Mouse (Mus musculus) thymus, adult 2 months (tissue): ENCODE data around the gene Vwc2l. TPM values are rescaled to one million over a fixed set of nuclear protein-coding genes. Genes with fewer than 3 reads are reported as not detected.

Experiments used
- DNase-seq: peaks from one replicate; pipeline ENCODE4 v3.0.0; 2021
- H3K27ac ChIP-seq: fragments of 200-500 bp; 2 replicates; pipeline ENCODE4 v1.5.1; 2012; ENCODE audit warnings: low read length, control low read depth; ENCODE audit not compliant: control insufficient read depth, insufficient read depth
- H3K27me3 ChIP-seq: fragments of 200-500 bp; 2 replicates; pipeline ENCODE4 v1.6.1; 2012; ENCODE audit warnings: mild to moderate bottlenecking, low read length, moderate library complexity, mixed read lengths; ENCODE audit not compliant: control insufficient read depth, insufficient read depth
- H3K36me3 ChIP-seq: fragments of 200-500 bp; 2 replicates; pipeline ENCODE4 v1.6.1; 2012; ENCODE audit warnings: mild to moderate bottlenecking, low read length, moderate library complexity; ENCODE audit not compliant: control insufficient read depth, insufficient read depth
- H3K4me1 ChIP-seq: fragments of 200-500 bp; replicated peaks from 2 replicates; pipeline ENCODE4 v1.6.1; 2012; ENCODE audit warnings: low read length; ENCODE audit not compliant: control insufficient read depth, insufficient read depth
- H3K4me3 ChIP-seq: fragments of 200-500 bp; 2 replicates; pipeline ENCODE4 v1.5.1; 2012; ENCODE audit warnings: mild to moderate bottlenecking, low read length, control low read depth, moderate library complexity; ENCODE audit not compliant: control insufficient read depth, insufficient read depth
- CTCF ChIP-seq: fragments of 200-500 bp; IDR thresholded peaks from 2 replicates; pipeline ENCODE4 v1.5.1; 2012; ENCODE audit warnings: mild to moderate bottlenecking, control low read depth, low read length, moderate library complexity, borderline replicate concordance; ENCODE audit not compliant: control insufficient read depth, poor library complexity, insufficient read depth; ENCODE audit errors: extremely low read depth
- POLR2A ChIP-seq: fragments of 200-500 bp; IDR thresholded peaks from 2 replicates; pipeline ENCODE4 v1.6.1; 2012; ENCODE audit warnings: mild to moderate bottlenecking, low read length, control low read depth, moderate library complexity; ENCODE audit not compliant: control insufficient read depth, poor library complexity, insufficient read depth; ENCODE audit errors: extremely low read depth
- WGBS: fragments of 180-500 bp; shearing (Covaris S2); methylation state at CpG from one replicate; pipeline ENCODE4 v1.1.7; 2018; 5-methylcytosine and 5-hydroxymethylcytosine counted together
- polyA plus RNA-seq: library from polyadenylated mRNA; depleted of rRNA; stranded (reverse); fragments of >200 nt; gene quantifications from 2 replicates; pipeline ENCODE4 v1.2.3, GENCODE M21; 2012

The Vwc2l gene
- polyA plus RNA-seq, 1 experiment = not detected

DNA sequence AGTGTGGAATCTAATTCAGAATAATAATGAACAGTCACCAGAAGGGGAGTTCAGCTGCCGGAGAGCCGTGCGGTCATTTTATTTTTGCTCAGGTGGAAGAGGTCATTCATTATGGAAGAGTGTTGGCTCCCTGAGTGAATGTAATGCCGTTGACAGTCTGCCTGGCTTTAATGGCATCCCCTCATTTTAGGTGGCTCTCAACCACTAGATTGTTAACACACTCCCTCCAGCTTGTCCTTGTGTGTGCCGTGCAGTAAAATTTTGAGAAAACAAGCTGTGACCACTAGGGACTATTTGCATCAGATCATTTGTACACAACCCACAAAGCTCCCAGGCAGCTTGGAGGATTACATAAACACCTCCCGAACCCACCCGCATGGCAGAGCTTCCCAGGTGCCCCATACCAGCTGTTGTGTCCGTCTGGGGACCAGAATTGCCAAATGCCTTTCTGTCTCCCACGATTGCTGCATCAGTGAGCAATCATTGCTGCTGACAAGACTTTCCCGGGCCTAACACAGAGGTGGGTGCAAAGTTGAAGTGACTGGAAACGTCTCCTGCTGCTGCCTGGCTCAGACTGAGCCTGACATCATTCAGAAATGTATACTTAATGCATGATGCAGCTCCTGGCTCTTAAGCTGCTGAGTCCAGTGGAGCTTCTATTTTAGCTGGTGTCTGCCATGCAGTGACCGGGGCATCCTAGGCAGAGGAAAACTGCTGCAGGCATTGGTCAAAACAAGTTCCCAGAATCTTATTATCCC is 126.3 kb downstream of the Vwc2l start:
- no peak for DNase-seq
- H3K27me3 ChIP-seq = no peaks in the 10 kb centered on the region
- H3K4me3 ChIP-seq = no peak overlapping the region
- no peak for TF ChIP-seq CTCF
- TF ChIP-seq POLR2A = no peak
- no peak overlapping the region for H3K27ac ChIP-seq
- H3K4me1 ChIP-seq = no peaks in the 10 kb centered on the region
- H3K36me3 ChIP-seq = no peaks in the 10 kb centered on the region
- WGBS = 87% methylated on average over 12 of the region's 12 CpGs

DNA sequence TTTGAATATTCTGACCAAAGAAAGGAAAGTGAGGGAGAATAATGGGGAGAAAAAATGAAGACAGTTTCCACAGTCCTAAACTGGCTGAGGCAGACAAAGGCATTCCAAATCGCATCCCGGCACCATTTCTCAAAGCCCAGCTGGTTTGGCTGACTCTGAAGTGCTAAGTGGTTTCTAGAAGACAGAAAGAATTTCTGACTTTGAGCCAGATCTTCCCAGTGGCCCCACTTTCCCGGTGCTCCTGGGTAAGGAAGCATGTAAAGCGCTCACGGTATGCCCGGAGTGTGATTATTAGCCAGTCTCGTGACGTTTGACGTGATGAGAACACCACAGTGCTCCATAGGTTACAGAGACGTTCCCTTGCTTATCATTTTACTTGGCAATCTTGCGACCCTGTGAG is 127.9 kb downstream of the Vwc2l start:
- WGBS = 95% methylated on average over 11 of the region's 11 CpGs
- H3K27me3 ChIP-seq = no peaks in the 10 kb centered on the region
- H3K27ac ChIP-seq = no peak overlapping the region
- DNase-seq = no peak
- H3K4me3 ChIP-seq = no peak overlapping the region
- no peaks in the 10 kb centered on the region for H3K36me3 ChIP-seq
- TF ChIP-seq POLR2A = no peak
- no peak for TF ChIP-seq CTCF
- no peaks in the 10 kb centered on the region for H3K4me1 ChIP-seq

DNA sequence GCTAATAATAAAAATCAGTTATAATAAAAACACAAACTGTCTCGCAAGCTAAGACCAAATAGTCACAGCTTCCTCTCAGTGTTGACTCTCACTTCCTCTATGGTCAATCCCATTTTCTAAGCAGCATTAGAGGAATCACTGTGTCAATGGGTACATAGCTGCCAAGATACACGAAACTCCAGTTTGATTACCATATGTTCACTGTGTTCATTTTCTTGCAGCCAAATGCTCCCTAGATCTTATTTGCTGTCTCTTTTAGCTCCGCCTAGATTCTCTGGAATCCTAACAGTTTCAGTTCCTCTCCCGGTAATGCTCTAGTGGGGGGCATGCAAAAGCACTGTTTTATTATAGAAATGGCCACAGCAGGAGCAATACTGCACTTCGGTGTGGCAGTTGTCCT is 130.4 kb downstream of the Vwc2l start:
- Histone ChIP-seq H3K4me3 (no peak overlapping the region), H3K36me3 (no peaks in the 10 kb centered on the region), H3K27ac (no peak overlapping the region), H3K27me3 (no peaks in the 10 kb centered on the region), H3K4me1 (no peaks in the 10 kb centered on the region)
- no peak for TF ChIP-seq POLR2A
- TF ChIP-seq CTCF = no peak
- no peak for DNase-seq
- WGBS = 66% methylated on average over 5 of the region's 5 CpGs

DNA sequence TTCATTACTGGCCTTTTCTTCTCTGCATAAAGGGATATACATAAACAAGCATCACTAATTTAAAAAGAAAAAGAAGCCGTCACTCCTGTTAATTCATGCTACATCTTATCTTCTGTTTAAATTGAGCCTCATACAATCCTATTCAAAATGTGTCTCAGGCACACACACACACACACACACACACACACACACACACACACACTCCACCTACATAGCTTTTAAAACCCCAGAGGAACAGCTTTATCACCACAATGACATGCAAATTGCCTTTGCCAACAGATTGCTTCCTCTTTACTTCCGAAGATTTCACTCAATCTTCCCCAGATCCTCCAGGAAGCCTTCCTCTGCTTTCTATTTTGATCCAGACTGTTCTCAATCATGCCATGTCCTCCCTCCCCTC is 136.2 kb downstream of the Vwc2l start:
- no peaks in the 10 kb centered on the region for H3K36me3 ChIP-seq
- H3K27me3 ChIP-seq = no peaks in the 10 kb centered on the region
- no peaks in the 10 kb centered on the region for H3K4me1 ChIP-seq
- WGBS = 52% methylated on average over 2 of the region's 2 CpGs
- DNase-seq = no peak
- TF ChIP-seq CTCF (no peak), POLR2A (no peak)
- no peak overlapping the region for H3K27ac ChIP-seq
- no peak overlapping the region for H3K4me3 ChIP-seq

DNA sequence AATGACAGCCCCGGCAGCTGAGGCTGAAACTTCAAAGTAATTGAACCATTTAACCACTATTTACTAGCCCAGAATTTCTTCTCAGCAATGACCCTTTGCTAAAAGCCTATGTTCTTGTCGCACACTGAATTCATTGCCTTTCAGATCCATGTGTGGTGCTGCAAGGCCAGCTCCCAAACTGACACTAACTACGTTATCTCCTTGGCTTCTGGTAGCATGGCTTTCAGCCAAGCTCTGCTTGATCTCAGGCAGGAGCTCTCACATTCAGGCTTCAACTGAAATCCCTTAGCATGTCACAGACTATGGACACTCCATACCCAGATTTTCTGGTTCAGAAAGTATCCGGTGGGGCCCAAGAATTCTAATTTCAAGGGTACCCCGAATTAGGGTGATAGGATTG is 140.6 kb downstream of the Vwc2l start:
- no peaks in the 10 kb centered on the region for H3K36me3 ChIP-seq
- WGBS = 85% methylated on average over 5 of the region's 5 CpGs
- no peak overlapping the region for H3K27ac ChIP-seq
- no peak for DNase-seq
- H3K27me3 ChIP-seq = no peaks in the 10 kb centered on the region
- H3K4me1 ChIP-seq = no peaks in the 10 kb centered on the region
- TF ChIP-seq CTCF (no peak), POLR2A (no peak)
- no peak overlapping the region for H3K4me3 ChIP-seq

DNA sequence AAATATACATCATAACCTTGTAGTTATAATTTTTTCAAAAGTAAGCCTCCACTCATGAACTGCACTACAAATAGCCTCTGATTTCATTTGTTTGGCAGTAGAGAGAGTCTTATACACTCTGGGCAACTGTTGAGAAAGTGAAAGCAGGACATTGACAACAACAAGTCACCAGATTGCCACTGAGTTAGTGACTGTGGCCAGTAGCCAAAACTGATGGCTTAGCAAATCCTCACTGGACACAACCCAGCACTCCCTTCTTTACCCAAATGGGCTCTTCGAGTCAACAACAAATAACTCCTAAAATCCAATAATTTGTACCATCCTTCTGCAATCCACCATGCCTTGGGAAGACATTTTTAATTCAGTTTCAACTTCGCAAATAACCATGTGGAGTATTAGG is 155.0 kb downstream of the Vwc2l start:
- no peak overlapping the region for H3K27ac ChIP-seq
- WGBS = 96% methylated on average over 2 of the region's 2 CpGs
- TF ChIP-seq CTCF (no peak), POLR2A (no peak)

More for the DNA sequence above, 155.0 kb downstream of the Vwc2l start:
- Histone ChIP-seq H3K27me3 (no peaks in the 10 kb centered on the region), H3K4me3 (no peak overlapping the region), H3K36me3 (no peaks in the 10 kb centered on the region), H3K4me1 (no peaks in the 10 kb centered on the region)
- DNase-seq = no peak
